Mouse (Mus musculus) adrenal gland (tissue): ENCODE measurements around the gene Olfr952.

ENCODE experiments used
- intact Hi-C: fragments of 180-260 bp; cut with DNase I; formaldehyde crosslinking; loops from one replicate; pipeline ENCODE4 v1.15.1; 2025
- long read RNA-seq, 2 experiments: library from polyadenylated mRNA; unstranded; transcript quantifications; one replicate each; pipeline ENCODE4 v2.0.0; 2020; ENCODE audit warnings: borderline replicate concordance in 1 of 2; ENCODE audit not compliant: insufficient replicate concordance in 1 of 2

Olfr952 gene
- long read RNA-seq, experiment 1 = 0 reads
- long read RNA-seq, experiment 2 = 0 reads

DNA sequence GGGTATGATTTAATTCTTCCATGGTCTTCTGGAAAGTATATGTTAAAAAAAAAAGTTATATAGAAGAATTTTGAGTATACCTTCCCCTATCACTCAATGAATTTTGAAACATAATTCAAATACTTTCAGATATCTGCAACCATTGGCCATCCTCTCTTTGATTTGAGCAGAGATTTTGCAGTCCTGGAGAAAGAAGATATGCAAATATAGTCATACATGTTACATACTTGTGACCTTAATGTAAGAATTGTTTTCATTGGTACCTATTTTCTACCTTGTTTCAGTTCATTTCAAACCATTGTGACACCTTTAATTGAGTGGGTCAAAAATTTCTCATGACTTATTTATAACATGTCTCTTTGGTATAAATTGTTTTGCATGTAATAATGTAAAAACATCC, at the start of gene Olfr952:
Olfr952 (minus strand) TSS at position 101 of the 400 bp plus-strand sequence.
- intact Hi-C loops = no loop called here

GRCm38 (mm10) chr9:39471844-39472243, 44.9 kb upstream of the Olfr952 start, which contains the start of gene Olfr955:
Gene Olfr955 (minus strand): TSS chr9:39471944.
- intact Hi-C loops = loop anchor here (5.0 kb wide), 1 partner anchor 40 kb away; no protein-coding TSS in a partner anchor

DNA sequence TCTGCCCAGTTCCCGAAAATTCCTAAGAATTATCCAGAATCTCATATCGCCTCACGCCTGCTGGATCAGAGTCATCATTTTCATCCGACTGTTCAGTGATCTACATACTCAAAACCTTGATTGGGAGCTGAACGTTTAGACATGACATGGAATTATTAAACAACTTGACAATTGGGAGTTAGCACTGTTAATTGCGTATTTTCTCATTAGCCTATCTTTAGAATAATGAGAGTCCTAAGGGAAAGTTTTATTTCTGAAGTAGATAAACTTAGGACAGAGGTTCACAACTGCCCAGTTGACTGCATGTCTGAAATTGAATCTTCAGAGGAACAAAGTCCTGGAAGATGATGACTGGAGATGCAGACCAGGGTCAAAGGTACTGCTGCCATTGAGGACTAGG, 29.5 kb upstream of the Olfr952 start, which contains the start of gene Olfr954:
Olfr954 (plus strand) TSS at position 301 of the 400 bp plus-strand sequence.
- intact Hi-C loops = no loop called here

GRCm38 (mm10) chr9:39387110-39387509, 39.8 kb downstream of the Olfr952 start, which contains the start of gene Olfr951:
Gene Olfr951 (plus strand): TSS chr9:39387410.
- intact Hi-C loops = no loop called here
